Mouse (Mus musculus) cerebellum, adult 2 months (tissue): ENCODE data around the gene Zc3h18. TPM values are rescaled to one million over a fixed set of nuclear protein-coding genes. Genes with fewer than 3 reads are reported as not detected.

Experiments
- DNase-seq, 2 experiments: peaks; one replicate each; pipeline ENCODE4 v3.0.0; 2021
- H3K27ac ChIP-seq: fragments of 200-500 bp; 2 replicates; pipeline ENCODE4 v1.5.1; 2012; ENCODE audit warnings: low read length, control low read depth, inconsistent platforms; ENCODE audit not compliant: insufficient read depth
- H3K27me3 ChIP-seq: fragments of 200-500 bp; 2 replicates; pipeline ENCODE4 v1.6.1; 2012; ENCODE audit warnings: inconsistent platforms, mild to moderate bottlenecking, low read length, moderate library complexity; ENCODE audit not compliant: control insufficient read depth, insufficient read depth
- H3K4me1 ChIP-seq: fragments of 200-500 bp; 2 replicates; pipeline ENCODE4 v1.6.1; 2011; ENCODE audit warnings: low read length; ENCODE audit not compliant: control insufficient read depth, insufficient read depth
- H3K4me3 ChIP-seq: fragments of 200-500 bp; replicated peaks from 2 replicates; pipeline ENCODE3; 2011; ENCODE audit warnings: mild to moderate bottlenecking, low read depth, low read length, control low read depth; ENCODE audit not compliant: insufficient read depth
- CTCF ChIP-seq: fragments of 200-500 bp; IDR thresholded peaks from 2 replicates; pipeline ENCODE4 v1.5.1; 2011; ENCODE audit warnings: low read depth, mild to moderate bottlenecking, control low read depth, low read length, moderate library complexity, borderline replicate concordance; ENCODE audit not compliant: insufficient read depth
- POLR2A ChIP-seq: fragments of 200-500 bp; IDR thresholded peaks from 2 replicates; pipeline ENCODE4 v1.6.1; 2011; ENCODE audit warnings: low read length, control low read depth, borderline replicate concordance; ENCODE audit not compliant: insufficient read depth
- WGBS: fragments of 180-500 bp; shearing (Covaris S2); methylation state at CpG from one replicate; pipeline ENCODE4 v1.1.7; 2018; 5-methylcytosine and 5-hydroxymethylcytosine counted together
- polyA plus RNA-seq: library from polyadenylated mRNA; depleted of rRNA; stranded (reverse); fragments of >200 nt; gene quantifications from 2 replicates; pipeline ENCODE4 v1.2.3, GENCODE M21; 2012

Zc3h18 gene
- polyA plus RNA-seq, 1 experiment: 39.2 TPM

DNA sequence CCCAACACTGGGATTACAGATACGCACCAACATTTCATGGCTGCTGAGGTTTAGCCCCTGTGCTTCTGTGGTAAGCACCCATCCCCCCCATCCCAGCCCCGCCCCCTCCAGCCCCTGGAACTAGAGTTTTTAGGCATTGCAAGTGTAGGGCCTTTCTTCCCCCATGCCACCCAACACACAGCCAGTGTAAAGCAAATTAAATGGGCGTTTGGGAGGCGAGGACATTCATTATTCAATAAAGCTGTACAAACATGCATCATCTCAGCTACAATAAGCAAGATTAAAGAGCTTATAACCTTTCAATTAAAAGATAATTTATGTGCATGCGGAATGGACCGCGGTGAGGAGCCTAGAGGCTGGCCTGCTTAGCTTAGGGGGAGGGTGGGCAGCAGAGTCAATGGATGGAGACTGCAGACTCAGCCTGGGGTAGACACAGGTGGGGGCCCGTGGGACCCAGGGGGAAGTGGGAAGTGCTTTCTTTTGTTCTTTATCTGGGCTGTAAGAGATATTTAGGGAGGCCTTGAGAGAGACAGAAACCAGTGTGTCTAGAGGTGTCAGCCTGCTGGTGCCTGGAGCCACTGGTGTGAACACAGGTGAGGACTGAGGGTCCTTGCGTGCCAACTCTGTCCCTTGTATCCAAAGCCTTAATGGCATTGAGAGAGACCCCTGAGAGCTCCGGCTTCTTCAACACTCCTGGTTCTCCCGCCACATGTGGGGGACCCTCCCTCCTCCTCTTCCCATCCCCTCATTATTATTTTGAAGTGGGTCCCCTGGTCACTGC lies 25.9 kb upstream of the Zc3h18 start:
- peaks cover 10% of the 10 kb centered on the region for H3K4me1 ChIP-seq
- no peak for DNase-seq
- TF ChIP-seq POLR2A (no peak), CTCF (no peak)
- 79% methylated on average over 11 of the region's 11 CpGs for WGBS
- H3K4me3 ChIP-seq: no peak overlapping the region
- H3K27ac ChIP-seq: no peak overlapping the region
- H3K27me3 ChIP-seq: no peaks in the 10 kb centered on the region

DNA sequence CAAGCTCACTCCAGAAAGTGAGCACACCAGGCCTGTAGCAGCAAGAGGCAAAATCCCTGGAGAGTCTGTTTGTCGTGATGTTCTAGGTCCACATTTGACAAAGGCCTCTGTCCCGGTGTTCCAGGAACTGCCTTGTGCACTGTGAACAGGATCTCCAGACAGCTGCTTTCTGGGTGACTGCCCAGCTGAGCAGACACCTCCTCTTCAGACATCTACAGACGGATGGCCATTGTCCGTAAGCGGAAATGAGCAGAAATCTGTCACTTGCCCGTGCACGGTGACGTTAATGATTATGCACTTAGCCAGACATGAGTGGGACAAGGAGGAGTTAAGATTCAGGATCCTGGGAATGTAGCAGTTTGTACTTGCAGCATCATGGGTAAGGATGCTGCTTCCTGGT lies 22.3 kb upstream of the Zc3h18 start:
- Histone ChIP-seq H3K4me3 (no peak overlapping the region), H3K27me3 (no peaks in the 10 kb centered on the region), H3K27ac (no peak overlapping the region), H3K4me1 (no peaks in the 10 kb centered on the region)
- WGBS: 63% methylated on average over 8 of the region's 8 CpGs
- TF ChIP-seq CTCF: no peak
- TF ChIP-seq POLR2A: no peak
- DNase-seq: no peak

DNA sequence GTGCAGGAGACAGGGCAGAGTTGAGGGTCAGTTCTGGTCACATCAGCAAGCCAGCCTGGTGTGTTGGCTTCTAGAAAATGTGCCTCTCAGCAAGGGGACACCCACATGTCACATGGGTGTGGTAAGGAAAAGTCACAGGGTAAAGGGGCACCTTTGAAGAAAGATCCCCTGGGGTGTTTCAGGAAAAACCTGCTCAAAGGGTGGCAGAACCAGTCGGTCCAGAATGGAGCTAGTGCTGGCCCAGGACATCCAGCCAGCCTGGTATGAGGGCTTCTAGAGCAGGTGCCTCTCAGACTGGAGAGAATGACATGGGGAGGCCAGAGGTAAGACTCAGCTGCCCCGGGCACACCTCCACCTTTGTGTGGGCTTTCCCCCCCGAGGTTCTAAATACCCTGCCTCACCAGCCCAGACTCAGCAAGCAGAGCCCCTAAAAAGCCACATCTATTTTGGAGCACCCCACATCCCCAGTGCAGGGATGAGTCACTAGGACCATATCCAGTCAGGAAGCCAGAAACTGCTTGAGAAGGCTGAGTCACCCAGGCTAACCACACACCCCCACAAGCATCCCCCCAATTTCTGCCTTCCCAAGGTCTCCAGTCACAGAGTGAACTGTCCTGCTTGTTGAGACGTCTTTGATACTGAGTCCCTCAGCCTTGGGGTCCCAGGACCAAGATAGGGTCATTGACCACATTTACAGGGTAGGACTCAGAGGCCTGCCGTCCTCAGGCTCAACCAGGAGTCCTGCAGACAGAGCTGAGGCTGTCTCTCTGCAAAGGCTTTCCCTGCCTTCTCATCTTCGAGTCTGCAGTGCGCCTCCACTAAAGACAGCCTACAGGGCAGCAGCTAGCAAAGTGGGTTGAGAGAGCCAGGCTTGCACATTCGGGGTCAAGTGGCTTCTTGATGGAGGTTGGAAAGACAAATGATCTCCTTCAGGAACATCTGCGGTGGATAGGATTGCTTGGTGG lies 20.5 kb upstream of the Zc3h18 start:
- no peaks in the 10 kb centered on the region for H3K27me3 ChIP-seq
- DNase-seq: no peak
- TF ChIP-seq POLR2A: no peak
- no peak for TF ChIP-seq CTCF
- H3K4me3 ChIP-seq: no peak overlapping the region
- H3K27ac ChIP-seq: no peak overlapping the region
- WGBS: 76% methylated on average over 9 of the region's 9 CpGs
- H3K4me1 ChIP-seq: no peaks in the 10 kb centered on the region

DNA sequence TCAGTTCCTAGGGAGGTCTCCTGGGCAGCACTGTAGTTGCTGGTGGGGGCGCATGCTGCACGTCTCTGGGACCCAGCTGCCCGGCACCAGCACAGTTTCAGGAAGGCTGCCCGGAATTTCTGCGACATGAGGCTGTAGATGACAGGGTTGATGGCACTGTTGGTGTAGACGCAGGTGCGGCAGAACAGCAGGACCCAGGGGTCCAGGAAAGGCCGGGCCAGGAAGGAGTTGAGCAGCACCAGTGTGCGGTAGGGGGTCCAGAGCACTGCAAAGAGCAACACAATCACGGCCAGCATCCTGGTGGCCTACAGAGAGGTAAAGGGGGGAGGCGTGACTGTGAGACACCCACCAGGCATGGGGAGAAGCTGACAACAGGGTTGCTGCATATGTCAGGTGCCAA lies 19.2 kb upstream of the Zc3h18 start:
- TF ChIP-seq CTCF (no peak), POLR2A (no peak)
- H3K27me3 ChIP-seq: no peaks in the 10 kb centered on the region
- DNase-seq: no peak
- H3K4me3 ChIP-seq: no peak overlapping the region
- H3K27ac ChIP-seq: no peak overlapping the region
- H3K4me1 ChIP-seq: no peaks in the 10 kb centered on the region
- WGBS: 43% methylated on average over 11 of the region's 11 CpGs

DNA sequence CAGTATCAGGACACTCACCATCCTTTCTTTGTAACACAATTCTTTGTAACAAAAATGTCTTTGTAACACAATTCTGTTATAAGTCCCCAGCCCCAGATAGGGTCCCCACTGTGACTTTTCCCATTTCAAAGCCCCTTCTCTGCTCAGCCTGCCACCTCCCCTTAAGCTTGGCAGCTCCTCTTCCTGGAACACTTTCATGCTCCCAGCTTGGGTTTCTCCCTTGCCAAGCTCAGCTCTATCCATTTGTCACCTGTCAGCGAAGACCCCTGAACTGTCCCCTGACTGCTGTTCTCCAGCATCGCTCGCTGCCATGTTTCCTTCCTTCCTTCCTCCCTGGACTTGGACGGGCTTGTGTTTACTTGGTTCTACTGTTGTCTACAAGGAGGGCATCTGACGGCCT lies 18.8 kb upstream of the Zc3h18 start:
- DNase-seq: no peak
- Histone ChIP-seq H3K27me3 (no peaks in the 10 kb centered on the region), H3K27ac (no peak overlapping the region), H3K4me1 (no peaks in the 10 kb centered on the region), H3K4me3 (no peak overlapping the region)
- no peak for TF ChIP-seq POLR2A
- TF ChIP-seq CTCF: no peak
- 69% methylated on average over 5 of the region's 5 CpGs for WGBS

DNA sequence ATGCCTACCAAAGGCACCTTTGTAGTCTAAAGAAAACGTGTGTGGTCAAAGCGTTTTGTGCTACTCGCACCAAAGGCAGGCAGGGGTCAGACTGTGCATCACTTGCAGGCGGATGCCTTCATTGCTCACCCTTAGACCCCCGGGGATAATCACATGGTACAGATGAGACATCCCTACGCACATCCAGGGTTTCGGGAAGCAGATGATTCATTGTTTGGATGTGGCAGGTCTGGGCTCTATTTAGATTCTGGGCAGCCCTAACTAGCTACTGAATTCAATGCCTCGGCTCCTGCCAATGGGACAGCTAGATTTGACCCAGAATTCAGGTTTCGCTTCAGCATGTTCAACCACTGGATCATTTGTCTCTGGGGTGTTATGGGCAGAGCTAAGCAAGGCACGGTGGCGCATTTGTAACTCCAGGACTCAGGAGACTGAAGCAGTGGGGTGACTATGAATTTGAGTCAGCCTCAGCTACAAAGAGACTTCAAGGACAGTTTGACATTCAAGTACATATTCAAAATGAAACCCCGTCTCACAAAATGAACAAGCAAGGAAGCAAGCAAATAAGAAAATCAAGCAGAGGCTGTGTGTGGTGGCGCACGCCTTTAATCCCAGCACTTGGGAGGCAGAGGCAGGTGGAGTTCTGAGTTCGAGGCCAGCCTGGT lies 17.2 kb upstream of the Zc3h18 start:
- no peak for DNase-seq
- no peaks in the 10 kb centered on the region for H3K4me1 ChIP-seq
- no peak for TF ChIP-seq CTCF
- no peak for TF ChIP-seq POLR2A
- H3K27me3 ChIP-seq: no peaks in the 10 kb centered on the region
- no peak overlapping the region for H3K4me3 ChIP-seq
- no peak overlapping the region for H3K27ac ChIP-seq
- WGBS: 83% methylated on average over 15 of the region's 15 CpGs

DNA sequence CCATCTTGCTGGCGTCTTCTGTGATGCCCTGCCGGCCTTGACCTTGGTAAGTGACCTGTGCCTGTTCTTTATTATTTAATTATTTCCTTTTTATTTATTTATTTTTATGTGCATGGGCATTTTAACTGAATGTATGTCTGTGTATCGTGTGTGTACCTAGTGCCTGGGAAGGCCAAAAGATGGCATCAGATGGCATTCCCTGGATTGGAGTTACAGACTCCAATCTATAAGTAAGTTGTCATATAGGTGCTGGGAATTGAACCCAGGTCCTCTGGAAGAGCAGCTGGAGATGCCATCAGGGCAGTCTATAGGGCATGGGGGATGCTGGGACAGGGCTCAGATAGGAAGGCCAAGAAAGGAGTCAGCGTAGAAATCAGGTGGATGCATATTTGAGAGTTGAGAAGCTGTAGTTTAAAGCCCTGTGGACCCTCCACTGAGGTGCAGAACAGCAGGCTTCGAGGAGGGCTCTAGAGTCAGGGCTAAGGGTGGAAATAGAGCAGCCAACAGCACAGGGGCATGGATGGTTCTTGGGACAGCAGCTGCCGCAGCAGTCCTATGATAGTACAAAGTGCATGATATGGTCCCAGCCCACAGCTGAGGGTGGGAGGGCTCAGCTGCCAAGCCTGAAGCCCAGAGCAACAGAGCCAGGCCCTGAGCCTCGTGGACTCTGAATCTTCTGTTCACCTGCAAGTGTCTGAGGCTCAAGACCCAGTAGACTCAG lies 15.6 kb upstream of the Zc3h18 start, which contains the start of gene Trhr2:
Trhr2 (minus strand) TSS at position 51 of the 721 bp plus-strand sequence.
- WGBS: 71% methylated on average over 7 of the region's 7 CpGs
- Histone ChIP-seq H3K4me3 (no peak within 1 kb of the TSS), H3K27ac (no peak within 1 kb of the TSS), H3K4me1 (no peaks in the 10 kb centered on the region), H3K27me3 (no peaks in the 10 kb centered on the region)
- no peak for DNase-seq
- TF ChIP-seq CTCF (no peak), POLR2A (no peak)
